Mouse (Mus musculus): ENCODE measurements around the gene Gdpd5.

- no peak for TF ChIP-seq POLR2A (IDR thresholded peaks at IDR 0.05; ENCODE audit: control insufficient read depth, extremely low read depth, insufficient read depth, low read length, poor library complexity)
- TF ChIP-seq CTCF (IDR thresholded peaks at IDR 0.05; ENCODE audit: borderline replicate concordance, control insufficient read depth, extremely low read depth, insufficient read depth, low read length, poor library complexity) = no peak
Observed at GRCm38 (mm10) chr7:99477235-99477634, 96.0 kb downstream of the Gdpd5 start.
